Mouse (Mus musculus) megakaryocyte, embryonic 14.5 days (primary cell): ENCODE measurements at regions not wholly inside any gene's neighbourhood (a gene's known extent, or its start where the extent isn't known, plus 50 kb on each side); places are given as distances from the start of the nearest gene placed in this dataset.

ENCODE experiments used
- FLI1 ChIP-seq: IDR thresholded peaks from 2 replicates; pipeline ENCODE4 v1.6.1; 2012; ENCODE audit warnings: low read length, inconsistent platforms, mixed read lengths
- GATA1 ChIP-seq: IDR thresholded peaks from 3 replicates; pipeline ENCODE4 v1.6.1; 2012; ENCODE audit warnings: mixed read lengths, low read length, inconsistent platforms, borderline replicate concordance

GRCm38 (mm10) chr12:54577235-54577634 lies 79.1 kb downstream of the Sptssa start:
- TF ChIP-seq GATA1 (no peak), FLI1 (no peak)
